Mouse (Mus musculus): ENCODE results near the gene March9. TPM values are rescaled to one million over a fixed set of nuclear protein-coding genes. Genes with fewer than 3 reads are reported as not detected.
A peak's percentile ranks its signal among the peaks of the same experiment; 100 is the strongest.

Gene March9
- total and polyA plus RNA-seq, 3 experiments: 2.1 to 5.2 TPM; not detected in 1

DNA sequence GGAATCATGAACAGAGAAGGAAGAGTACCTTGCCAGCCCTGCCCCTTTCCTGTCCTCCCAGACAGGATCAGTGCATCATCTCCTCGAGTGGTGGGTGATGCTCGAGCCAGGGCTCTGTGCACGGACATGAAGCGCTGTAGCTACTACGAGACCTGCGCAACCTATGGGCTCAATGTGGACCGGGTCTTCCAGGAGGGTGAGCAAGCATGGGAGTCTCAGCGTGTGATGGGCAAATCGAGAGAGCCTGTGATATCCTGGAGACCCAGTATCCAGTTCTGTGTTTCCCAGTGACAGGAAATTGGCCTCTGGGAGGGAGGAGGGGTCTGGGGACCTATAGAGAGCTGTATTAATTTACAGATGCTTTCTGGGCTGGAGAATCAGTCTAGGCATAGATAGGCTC is 25.1 kb upstream of the March9 start (continued):
- no peak for TF ChIP-seq ZNF384 (IDR thresholded peaks at IDR 0.05; ENCODE audit: low read depth, low read length)
- TF ChIP-seq POLR2A (IDR thresholded peaks at IDR 0.05; ENCODE audit: control insufficient read depth in 1 of 2, insufficient read depth in 1 of 2, low read depth in 1 of 2, low read length in 2 of 2, poor library complexity in 1 of 2): no peak

GRCm38 (mm10) chr10:127083915-127084306 is 23.9 kb upstream of the March9 start:
- no peak overlapping the region for H3K27ac ChIP-seq (ENCODE audit: control insufficient read depth, low read depth, low read length)
- no peak overlapping the region for H3K4me3 ChIP-seq (ENCODE audit: control insufficient read depth in 1 of 2, insufficient read depth in 1 of 2, low read depth in 2 of 2, low read length in 2 of 2)
- no peaks in the 10 kb centered on the region for H3K9me3 ChIP-seq (replicated peaks; ENCODE audit: insufficient read depth, low read length)
- H3K27me3 ChIP-seq (ENCODE audit: control insufficient read depth in 1 of 2, insufficient read depth in 2 of 2, low read length in 2 of 2): no peaks in the 10 kb centered on the region
- TF ChIP-seq USF2 (IDR thresholded peaks at IDR 0.05; ENCODE audit: borderline replicate concordance in 1 of 2, insufficient read depth in 1 of 2, low read depth in 1 of 2, low read length in 2 of 2) (no peak), MAZ (IDR thresholded peaks at IDR 0.05; ENCODE audit: low read depth, low read length) (no peak), NRF1 (IDR thresholded peaks at IDR 0.05; ENCODE audit: insufficient read depth, low read depth, low read length, poor library complexity, severe bottlenecking) (no peak), JUND (IDR thresholded peaks at IDR 0.05; ENCODE audit: low read depth, low read length) (no peak)
- H3K36me3 ChIP-seq (ENCODE audit: control insufficient read depth in 1 of 2, insufficient read depth in 2 of 2, low read length in 2 of 2): peaks cover 0 to 1% of the 10 kb centered on the region in 2 experiments; a peak in 1 of 4 replicates
- H3K4me1 ChIP-seq (ENCODE audit: control insufficient read depth in 1 of 2, insufficient read depth in 2 of 2, low read length in 2 of 2): no peaks in the 10 kb centered on the region
- no peak overlapping the region for H3K9ac ChIP-seq (ENCODE audit: control insufficient read depth, low read depth, low read length, poor library complexity, severe bottlenecking)
- H3K79me2 ChIP-seq (ENCODE audit: control insufficient read depth, insufficient read depth, low read length, poor library complexity): no peaks in the 10 kb centered on the region
- no peak for DNase-seq (ENCODE audit: low read depth, low spot score)

DNA sequence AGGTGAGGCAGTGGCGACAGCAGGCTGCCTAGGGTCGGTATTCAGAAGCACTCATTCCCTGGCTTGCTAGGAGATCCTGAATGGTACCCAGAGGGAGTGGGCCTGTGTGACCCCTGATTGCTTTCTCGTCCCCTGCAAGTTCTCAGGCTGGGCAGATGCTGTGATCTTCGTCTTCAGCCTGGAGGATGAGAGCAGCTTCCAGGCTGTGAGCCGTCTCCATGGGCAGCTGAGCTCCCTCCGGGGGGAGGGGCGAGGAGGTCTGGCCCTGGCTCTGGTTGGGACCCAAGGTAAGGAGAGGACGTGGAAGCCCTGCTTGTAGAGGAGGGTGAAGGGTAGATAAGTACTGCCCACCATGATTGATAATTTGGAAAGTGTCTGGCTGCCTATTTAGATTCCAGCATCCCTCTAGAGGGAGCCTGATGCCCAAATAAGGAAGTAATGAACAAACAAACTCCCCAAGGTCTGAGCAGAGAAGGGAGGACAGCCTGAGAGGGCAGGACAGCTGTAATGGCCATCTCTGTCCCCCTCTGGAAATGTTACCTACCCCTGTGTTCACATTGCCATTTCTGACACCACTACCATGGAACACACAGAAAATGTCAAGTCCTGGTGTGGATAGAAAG is 23.4 kb upstream of the March9 start:
- Histone ChIP-seq H3K36me3 (ENCODE audit: control insufficient read depth in 1 of 2, insufficient read depth in 2 of 2, low read length in 2 of 2) (no peaks in the 10 kb centered on the region), H3K4me3 (ENCODE audit: control insufficient read depth in 1 of 2, insufficient read depth in 1 of 2, low read depth in 2 of 2, low read length in 2 of 2) (no peak overlapping the region), H3K27me3 (ENCODE audit: control insufficient read depth in 1 of 2, insufficient read depth in 2 of 2, low read length in 2 of 2) (no peaks in the 10 kb centered on the region), H3K27ac (ENCODE audit: control insufficient read depth, low read depth, low read length) (no peak overlapping the region), H3K4me1 (ENCODE audit: control insufficient read depth in 1 of 2, insufficient read depth in 2 of 2, low read length in 2 of 2) (no peaks in the 10 kb centered on the region), H3K9me3 (replicated peaks; ENCODE audit: insufficient read depth, low read length) (no peaks in the 10 kb centered on the region), H3K9ac (ENCODE audit: control insufficient read depth, low read depth, low read length, poor library complexity, severe bottlenecking) (no peak overlapping the region), H3K79me2 (ENCODE audit: control insufficient read depth, insufficient read depth, low read length, poor library complexity) (no peaks in the 10 kb centered on the region)
- DNase-seq (ENCODE audit: low read depth, low spot score): no peak
- TF ChIP-seq ELF1 (IDR thresholded peaks at IDR 0.05; ENCODE audit: low read depth, low read length) (no peak), RAD21 (IDR thresholded peaks at IDR 0.05; ENCODE audit: low read depth, low read length) (peak; percentile 14), CTCF (IDR thresholded peaks at IDR 0.05 in 2 of 3, conservative IDR thresholded peaks at IDR 0.05 in 1 of 3; ENCODE audit: control insufficient read depth in 1 of 3, insufficient read depth in 1 of 3, low read depth in 2 of 3, low read length in 3 of 3, poor library complexity in 1 of 3, severe bottlenecking in 1 of 3) (peak in 1 of 3 experiments; percentile 28; a peak in 2 of 6 replicates)

DNA sequence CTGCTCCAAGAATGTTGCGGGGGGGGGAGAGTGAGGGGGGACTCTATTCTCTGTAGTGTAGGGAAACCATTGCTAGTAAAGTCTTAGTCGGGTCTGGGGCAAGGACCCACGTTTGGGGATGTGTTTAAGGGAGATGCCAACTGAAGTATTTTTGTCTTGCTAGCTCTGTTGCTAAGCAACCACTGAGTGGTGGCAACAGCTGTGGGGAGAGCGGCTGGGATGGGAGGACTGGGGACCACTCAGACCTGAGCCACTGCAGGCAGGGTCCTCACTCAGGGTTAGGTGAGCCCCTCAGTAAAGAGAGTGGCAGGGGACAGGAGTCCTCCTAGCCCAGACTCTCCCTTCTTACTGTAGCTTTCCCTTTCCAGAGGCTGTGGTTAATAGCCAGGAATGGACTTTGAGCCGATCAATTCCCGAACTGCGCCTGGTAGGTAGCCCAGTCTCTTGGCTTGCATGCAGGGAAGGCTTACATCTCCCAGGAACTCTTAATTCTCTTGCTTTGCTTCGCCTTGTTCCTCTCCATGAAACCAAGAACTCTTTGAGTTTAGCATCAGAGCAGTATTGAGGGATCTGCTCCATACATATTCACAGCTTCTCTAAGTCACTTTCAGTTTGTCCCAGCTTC is 22.1 kb upstream of the March9 start:
- Histone ChIP-seq H3K4me3 (ENCODE audit: control insufficient read depth in 1 of 2, insufficient read depth in 1 of 2, low read depth in 2 of 2, low read length in 2 of 2) (no peak overlapping the region), H3K27me3 (ENCODE audit: control insufficient read depth in 1 of 2, insufficient read depth in 2 of 2, low read length in 2 of 2) (no peaks in the 10 kb centered on the region), H3K4me1 (ENCODE audit: control insufficient read depth in 1 of 2, insufficient read depth in 2 of 2, low read length in 2 of 2) (no peaks in the 10 kb centered on the region)

More for the DNA sequence above, 22.1 kb upstream of the March9 start:
- H3K79me2 ChIP-seq (ENCODE audit: control insufficient read depth, insufficient read depth, low read length, poor library complexity): no peaks in the 10 kb centered on the region
- no peak overlapping the region for H3K27ac ChIP-seq (ENCODE audit: control insufficient read depth, low read depth, low read length)
- TF ChIP-seq MAZ (IDR thresholded peaks at IDR 0.05; ENCODE audit: low read depth, low read length): no peak
- TF ChIP-seq USF1 (IDR thresholded peaks at IDR 0.05; ENCODE audit: low read depth, low read length): no peak
- no peak for TF ChIP-seq MYC (IDR thresholded peaks at IDR 0.05; ENCODE audit: low read depth, low read length)
- no peak for TF ChIP-seq SMC3 (IDR thresholded peaks at IDR 0.05; ENCODE audit: low read depth, low read length)
- no peak for TF ChIP-seq RCOR1 (IDR thresholded peaks at IDR 0.05; ENCODE audit: low read depth, low read length)
- TF ChIP-seq MXI1 (IDR thresholded peaks at IDR 0.05; ENCODE audit: low read depth, low read length): no peak
- no peak for TF ChIP-seq UBTF (IDR thresholded peaks at IDR 0.05; ENCODE audit: borderline replicate concordance, insufficient read depth, low read depth, low read length)
- TF ChIP-seq EP300 (IDR thresholded peaks at IDR 0.05; ENCODE audit: low read depth in 1 of 2, low read length in 2 of 2): no peak
- TF ChIP-seq E2F4 (IDR thresholded peaks at IDR 0.05; ENCODE audit: borderline replicate concordance, low read depth, low read length): no peak
- no peak overlapping the region for H3K9ac ChIP-seq (ENCODE audit: control insufficient read depth, low read depth, low read length, poor library complexity, severe bottlenecking)
- H3K36me3 ChIP-seq (ENCODE audit: control insufficient read depth in 1 of 2, insufficient read depth in 2 of 2, low read length in 2 of 2): no peaks in the 10 kb centered on the region
- DNase-seq (ENCODE audit: low read depth, low spot score): no peak
- H3K9me3 ChIP-seq (replicated peaks; ENCODE audit: insufficient read depth, low read length): no peaks in the 10 kb centered on the region
